Mouse (Mus musculus) gonadal fat pad, adult 2 months (tissue): Measurements from ENCODE around the gene Hacl1. TPM values are rescaled to one million over a fixed set of nuclear protein-coding genes. Genes with fewer than 3 reads are reported as not detected.
A peak's percentile ranks its signal among the peaks of the same experiment; 100 is the strongest.

Source experiments
- DNase-seq: peaks from one replicate; pipeline ENCODE4 v3.0.0-alpha.2; 2012; ENCODE audit warnings: low read depth
- polyA plus RNA-seq: library from polyadenylated mRNA; depleted of rRNA; stranded (reverse); fragments of >200 nt; gene quantifications from 2 replicates; pipeline ENCODE4 v1.2.3, GENCODE M21; 2012; rRNA removed

The Hacl1 gene
- polyA plus RNA-seq = 17.7 and 20.0 TPM in 2 replicates

- peak; percentile 80 for DNase-seq
Observed at GRCm38 (mm10) chr14:31640890-31641505, at the start of gene Hacl1, which contains the start of gene Btd. Gene Hacl1 (minus strand): TSS chr14:31641286. Gene Btd (plus strand): TSS chr14:31641028.

- no peak for DNase-seq
Observed at GRCm38 (mm10) chr14:31686231-31686630, 45.1 kb upstream of the Hacl1 start.

- DNase-seq = no peak
Observed at GRCm38 (mm10) chr14:31685680-31686079, 44.6 kb upstream of the Hacl1 start.

DNA sequence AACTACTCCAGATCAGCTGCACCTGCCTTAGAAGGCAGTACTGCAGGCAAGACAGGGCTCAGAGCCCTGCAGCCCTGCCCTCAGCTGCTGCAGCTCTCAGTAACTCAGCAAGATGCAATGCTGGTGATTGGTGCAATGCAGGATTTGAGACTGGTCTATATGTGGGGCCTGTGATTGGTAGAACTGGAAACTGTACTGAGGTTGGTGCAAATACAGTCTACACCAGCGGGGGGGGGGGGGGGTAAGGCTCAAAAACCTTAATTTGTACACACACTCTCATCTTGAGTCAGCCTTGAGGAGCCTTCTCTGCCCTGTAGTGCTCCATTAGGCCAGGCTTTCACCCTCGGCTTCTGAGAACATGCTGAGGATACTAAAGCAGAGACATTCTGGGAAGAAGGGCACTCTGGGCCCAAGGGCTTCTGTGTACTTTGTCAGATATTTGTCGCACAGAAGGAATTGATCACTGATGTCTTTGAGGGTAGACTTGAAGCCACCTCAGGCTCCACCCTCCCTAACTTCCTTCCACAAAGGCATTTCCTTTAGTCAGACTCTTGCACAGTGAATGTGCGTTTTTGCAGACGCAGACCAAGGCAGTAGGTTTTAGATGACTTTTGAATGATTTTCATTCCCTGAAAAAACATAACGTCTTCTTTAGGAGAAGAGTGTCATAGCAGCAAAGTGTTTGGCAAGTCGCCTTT, 43.4 kb upstream of the Hacl1 start:
- no peak for DNase-seq

GRCm38 (mm10) chr14:31683610-31684009, 42.5 kb upstream of the Hacl1 start:
- no peak for DNase-seq

DNA sequence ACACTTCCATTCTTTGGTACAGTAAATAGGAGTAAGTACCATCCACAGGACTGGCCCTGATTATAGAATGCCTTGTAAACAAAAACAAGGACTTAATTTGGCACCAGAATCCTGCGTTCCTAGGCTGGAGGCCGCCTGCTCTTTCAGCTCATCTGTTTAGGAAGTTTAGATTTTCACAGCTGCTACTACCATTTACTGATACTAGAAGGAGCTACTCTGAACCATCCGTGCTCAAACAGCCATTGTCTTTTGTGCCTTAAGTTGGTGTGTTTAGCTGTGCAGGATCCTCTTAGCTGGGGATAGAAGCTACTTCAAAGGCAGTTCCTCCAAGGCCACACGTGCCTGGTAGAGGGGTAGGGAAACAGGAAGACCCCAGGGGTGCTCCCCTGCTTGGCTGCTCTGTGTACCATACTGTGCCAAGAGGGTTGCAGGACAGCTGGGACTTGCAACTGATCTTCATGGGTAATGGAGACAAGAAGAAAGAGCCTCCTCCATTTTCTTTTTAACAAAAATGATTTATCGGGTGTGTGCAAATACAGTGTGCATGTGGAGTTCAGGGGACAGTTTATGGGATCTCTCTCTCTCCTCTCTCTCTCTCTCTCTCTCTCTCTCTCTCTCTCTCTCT, 41.0 kb upstream of the Hacl1 start:
- DNase-seq = no peak

GRCm38 (mm10) chr14:31681291-31681690, 40.2 kb upstream of the Hacl1 start:
- no peak for DNase-seq

DNA sequence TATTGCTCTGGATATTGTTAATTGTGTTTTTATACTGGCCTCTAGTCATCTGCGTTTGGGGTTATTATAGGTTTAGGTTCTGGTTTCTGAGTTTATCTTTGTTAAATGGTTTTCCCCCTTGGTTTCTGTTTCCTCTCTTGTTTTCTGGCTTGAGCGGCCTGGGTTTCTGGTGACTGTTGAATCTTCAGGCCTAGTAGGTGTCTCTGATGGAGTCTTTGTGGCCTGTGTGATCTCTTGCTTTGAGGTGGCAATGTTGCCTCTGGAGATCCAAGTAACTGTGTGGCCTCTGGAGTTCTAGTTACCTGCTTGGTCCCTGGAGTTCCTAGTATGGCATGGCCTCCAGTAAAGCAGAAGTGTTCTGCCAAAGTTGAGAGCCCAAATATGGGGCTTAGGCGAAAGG, 39.6 kb upstream of the Hacl1 start:
- no peak for DNase-seq

DNA sequence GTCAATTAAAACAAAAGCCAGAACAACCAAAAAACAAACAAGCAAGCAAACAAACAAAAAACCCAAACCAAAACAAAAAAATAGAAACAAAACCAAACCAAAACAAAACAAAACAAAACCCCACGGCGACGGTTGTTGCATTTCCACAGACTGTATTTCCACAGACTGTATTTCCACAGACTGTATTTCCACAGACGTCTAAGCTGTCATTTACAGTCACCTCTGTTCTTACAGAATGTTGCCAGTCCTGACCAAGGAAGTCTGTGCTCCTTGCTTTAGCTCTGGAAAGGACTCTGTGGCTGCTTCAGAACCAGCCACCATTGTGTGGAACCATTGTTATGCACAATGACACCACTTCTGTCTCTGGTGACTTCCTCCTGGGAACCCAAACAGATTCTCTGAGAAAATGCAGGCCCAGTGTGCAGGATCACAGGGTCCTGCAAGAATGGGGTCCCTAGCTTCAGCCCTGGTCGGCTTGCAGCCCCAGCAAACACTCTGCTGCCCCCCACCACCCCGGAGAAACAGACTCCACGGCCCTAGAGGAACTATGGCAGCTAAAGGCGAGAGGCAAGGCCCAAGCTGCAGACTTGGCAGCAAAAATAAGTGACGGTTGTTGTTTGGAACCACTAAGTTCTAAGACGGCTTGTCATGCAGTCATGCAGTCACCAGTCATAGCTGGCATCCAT, 30.7 kb upstream of the Hacl1 start:
- DNase-seq = no peak

- no peak for DNase-seq
Observed at GRCm38 (mm10) chr14:31669642-31670490, 28.8 kb upstream of the Hacl1 start.

GRCm38 (mm10) chr14:31669161-31669611, 28.1 kb upstream of the Hacl1 start:
- DNase-seq = no peak

DNA sequence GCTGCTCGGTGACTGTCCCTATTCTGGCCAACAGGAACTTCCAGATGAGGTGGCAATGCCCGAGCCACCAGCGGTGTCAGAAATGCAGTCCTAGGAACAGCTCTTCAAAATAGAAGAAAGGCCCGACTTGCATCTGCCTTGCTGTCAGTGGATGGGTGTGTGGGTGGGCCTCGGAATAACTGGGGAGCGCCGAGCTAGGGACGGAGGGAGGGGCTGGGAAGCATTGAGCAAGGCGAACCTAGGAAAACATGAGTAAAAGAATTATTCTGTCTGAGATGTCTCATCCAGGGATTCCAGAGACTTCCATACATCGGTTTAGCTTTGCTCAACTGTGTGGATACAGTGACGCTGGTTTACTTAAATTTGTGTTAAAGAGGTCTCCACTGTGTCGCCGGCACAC, 27.2 kb upstream of the Hacl1 start:
- DNase-seq = no peak

DNA sequence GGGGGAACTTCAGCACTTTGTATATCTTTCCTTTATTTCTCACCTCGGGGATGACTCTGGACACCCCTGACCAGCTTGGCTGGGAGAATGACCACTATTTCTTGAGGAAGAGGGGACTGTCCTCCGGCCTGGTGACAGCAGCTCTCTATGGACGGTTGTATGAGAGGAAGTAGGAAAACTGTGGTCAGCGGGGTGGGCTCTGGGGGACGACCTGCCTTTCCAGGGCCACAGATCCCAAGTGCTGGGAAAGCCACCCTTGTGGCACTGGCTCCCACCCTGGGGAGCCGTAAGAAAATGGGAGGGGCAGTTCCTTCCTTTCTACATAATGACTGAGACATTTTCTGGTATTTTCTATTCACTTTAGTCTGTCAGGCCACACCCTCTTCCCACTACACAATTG, 26.7 kb upstream of the Hacl1 start:
- no peak for DNase-seq

DNA sequence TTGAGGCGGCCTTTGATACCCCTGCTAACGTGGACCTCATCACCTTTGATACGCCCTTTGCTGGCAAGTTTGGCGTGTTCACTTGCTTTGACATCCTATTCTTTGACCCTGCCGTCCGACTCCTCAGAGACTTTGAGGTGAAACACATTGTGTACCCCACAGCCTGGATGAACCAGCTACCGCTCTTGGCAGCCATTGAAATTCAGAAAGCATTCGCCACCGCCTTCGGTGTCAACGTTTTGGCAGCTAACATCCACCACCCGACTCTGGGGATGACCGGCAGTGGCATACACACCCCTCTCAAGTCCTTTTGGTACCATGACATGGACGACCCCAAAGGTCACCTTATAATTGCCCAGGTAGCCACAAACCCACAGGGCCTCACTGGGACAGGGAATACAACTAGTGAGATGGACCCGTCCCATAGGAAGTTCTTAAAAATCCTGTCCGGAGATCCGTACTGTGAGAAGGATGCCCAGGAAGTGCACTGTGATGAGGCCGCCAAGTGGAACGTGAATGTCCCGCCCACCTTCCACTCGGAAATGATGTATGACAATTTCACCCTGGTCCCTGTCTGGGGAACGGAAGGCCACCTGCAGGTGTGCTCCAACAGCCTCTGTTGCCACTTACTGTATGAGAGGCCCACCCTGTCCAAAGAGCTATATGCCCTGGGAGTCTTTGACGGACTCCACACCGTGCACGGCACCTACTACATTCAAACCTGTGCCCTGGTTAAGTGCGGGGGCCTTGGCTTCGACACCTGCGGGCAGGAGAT, 26.0 kb upstream of the Hacl1 start:
- DNase-seq = no peak

GRCm38 (mm10) chr14:31665566-31665940, 24.5 kb upstream of the Hacl1 start:
- DNase-seq = no peak

- DNase-seq = no peak
Observed at GRCm38 (mm10) chr14:31664903-31665565, 23.9 kb upstream of the Hacl1 start.

GRCm38 (mm10) chr14:31664100-31664902, 23.2 kb upstream of the Hacl1 start:
- DNase-seq = no peak

DNA sequence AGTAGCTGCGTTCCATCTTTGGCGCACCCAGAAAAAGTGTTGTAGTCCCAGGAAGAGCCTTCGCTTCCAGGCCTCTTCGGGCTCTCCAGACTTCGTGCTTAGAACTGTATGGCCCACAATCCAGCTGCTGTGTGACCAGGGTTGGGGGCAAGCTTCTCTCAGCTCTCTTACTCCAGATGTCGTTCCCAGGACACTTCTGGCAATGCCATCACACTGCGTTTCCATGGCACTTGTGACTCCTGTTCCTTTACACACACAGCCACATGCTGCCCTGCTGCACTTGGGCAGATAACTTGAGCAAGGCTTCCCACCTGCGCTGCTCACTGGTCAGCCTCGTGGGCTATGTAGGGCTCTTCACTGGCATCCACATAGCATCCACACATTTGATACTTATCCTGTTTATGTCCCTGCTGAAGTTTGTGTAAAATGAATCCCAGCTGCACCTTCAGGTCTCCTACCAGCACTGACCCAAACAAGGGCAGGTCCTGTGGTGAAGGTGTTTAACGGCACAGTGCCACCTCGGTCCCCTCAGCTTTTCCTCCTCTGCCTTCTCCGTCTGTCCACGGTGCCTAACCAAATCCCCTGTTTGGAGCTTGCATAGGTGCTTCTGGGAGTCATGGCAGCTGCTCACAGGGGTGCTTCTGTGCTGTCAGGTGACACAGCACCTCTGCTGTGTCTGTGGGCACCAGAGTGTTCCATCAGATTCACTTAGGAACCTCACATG, 22.5 kb upstream of the Hacl1 start:
- no peak for DNase-seq
